Mouse (Mus musculus) limb, embryonic 10.5 days (tissue): ENCODE measurements at regions not wholly inside any gene's neighbourhood (a gene's known extent, or its start where the extent isn't known, plus 50 kb on each side); places are given as distances from the start of the nearest gene placed in this dataset.

Experiments
- DNase-seq: peaks from one replicate; pipeline ENCODE4 v3.0.0-alpha.2; 2017; ENCODE audit warnings: low spot score
- H3K27ac ChIP-seq: fragments of 300-500 bp; sonication (generic); 2 replicates; pipeline ENCODE4 v1.5.1; 2016; ENCODE audit warnings: mild to moderate bottlenecking
- H3K27me3 ChIP-seq: fragments of 300-500 bp; sonication (generic); 2 replicates; pipeline ENCODE4 v1.6.1; 2016; ENCODE audit warnings: low read depth, mild to moderate bottlenecking; ENCODE audit not compliant: poor library complexity, severe bottlenecking
- H3K36me3 ChIP-seq: fragments of 300-500 bp; sonication (generic); 2 replicates; pipeline ENCODE4 v1.6.1; 2016; ENCODE audit warnings: mild to moderate bottlenecking, moderate library complexity
- H3K4me1 ChIP-seq: fragments of 300-500 bp; sonication (generic); 2 replicates; pipeline ENCODE4 v1.6.1; 2016
- H3K4me3 ChIP-seq: fragments of 300-500 bp; sonication (generic); 2 replicates; pipeline ENCODE4 v1.5.1; 2016; ENCODE audit warnings: mild to moderate bottlenecking, moderate library complexity
- H3K9me3 ChIP-seq: fragments of 300-500 bp; sonication (generic); replicated peaks from 2 replicates; pipeline ENCODE4 v1.6.1; 2016; ENCODE audit warnings: mild to moderate bottlenecking
- WGBS: fragments of 180-500 bp; shearing (Covaris S2); methylation state at CpG from one replicate; pipeline ENCODE4 v1.1.7; 2016; 5-methylcytosine and 5-hydroxymethylcytosine counted together

- peak; percentile 1 for DNase-seq
- H3K4me3 ChIP-seq: no peak overlapping the region
- no peaks in the 10 kb centered on the region for H3K9me3 ChIP-seq
- H3K4me1 ChIP-seq: peaks cover 13% of the 10 kb centered on the region
- H3K27me3 ChIP-seq: no peaks in the 10 kb centered on the region
- WGBS: 93% methylated on average over 6 of the region's 6 CpGs
- no peaks in the 10 kb centered on the region for H3K36me3 ChIP-seq
- no peak overlapping the region for H3K27ac ChIP-seq
Measured at GRCm38 (mm10) chr5:64534947-64535346, 268.2 kb upstream of the Klf3 start.

- no peaks in the 10 kb centered on the region for H3K9me3 ChIP-seq
- no peak overlapping the region for H3K4me3 ChIP-seq
- H3K27ac ChIP-seq: no peak overlapping the region
- peak; percentile 15 for DNase-seq
- H3K36me3 ChIP-seq: no peaks in the 10 kb centered on the region
- 96% methylated on average over 4 of the region's 4 CpGs for WGBS
- H3K4me1 ChIP-seq: peaks cover 13% of the 10 kb centered on the region
- H3K27me3 ChIP-seq: no peaks in the 10 kb centered on the region
Measured at GRCm38 (mm10) chr5:64535546-64535945, 267.6 kb upstream of the Klf3 start.

- Histone ChIP-seq H3K27me3 (no peaks in the 10 kb centered on the region), H3K4me3 (no peak overlapping the region), H3K4me1 (peaks cover 13% of the 10 kb centered on the region), H3K36me3 (no peaks in the 10 kb centered on the region), H3K9me3 (no peaks in the 10 kb centered on the region), H3K27ac (no peak overlapping the region)
- DNase-seq: peak; percentile 32
- 57% methylated on average over 20 of the region's 20 CpGs for WGBS
Measured at GRCm38 (mm10) chr5:64536393-64537112, 266.6 kb upstream of the Klf3 start.

GRCm38 (mm10) chr5:64537113-64537780, 265.9 kb upstream of the Klf3 start:
- peak; percentile 23 for DNase-seq
- Histone ChIP-seq H3K27me3 (no peaks in the 10 kb centered on the region), H3K27ac (no peak overlapping the region), H3K4me1 (peaks cover 13% of the 10 kb centered on the region), H3K36me3 (no peaks in the 10 kb centered on the region), H3K4me3 (no peak overlapping the region), H3K9me3 (no peaks in the 10 kb centered on the region)
- 77% methylated on average over 10 of the region's 10 CpGs for WGBS

GRCm38 (mm10) chr5:64541765-64542164, 261.4 kb upstream of the Klf3 start:
- peak; percentile 12 for DNase-seq
- no peak overlapping the region for H3K27ac ChIP-seq
- H3K9me3 ChIP-seq: no peaks in the 10 kb centered on the region
- H3K27me3 ChIP-seq: no peaks in the 10 kb centered on the region
- H3K4me1 ChIP-seq: peaks cover 7% of the 10 kb centered on the region
- H3K4me3 ChIP-seq: no peak overlapping the region
- H3K36me3 ChIP-seq: no peaks in the 10 kb centered on the region

- H3K4me3 ChIP-seq: no peak overlapping the region
- DNase-seq: no peak
- no peaks in the 10 kb centered on the region for H3K9me3 ChIP-seq
- H3K27me3 ChIP-seq: no peaks in the 10 kb centered on the region
- H3K36me3 ChIP-seq: no peaks in the 10 kb centered on the region
- no peaks in the 10 kb centered on the region for H3K4me1 ChIP-seq
- 92% methylated on average over 7 of the region's 7 CpGs for WGBS
- no peak overlapping the region for H3K27ac ChIP-seq
Measured at GRCm38 (mm10) chr5:64555931-64556330, 247.3 kb upstream of the Klf3 start.

- Histone ChIP-seq H3K4me1 (no peaks in the 10 kb centered on the region), H3K9me3 (no peaks in the 10 kb centered on the region), H3K27me3 (no peaks in the 10 kb centered on the region), H3K4me3 (no peak overlapping the region), H3K36me3 (no peaks in the 10 kb centered on the region), H3K27ac (peak overlapping the region; percentile 33; the same call in 1 of the 2 replicates)
- peak; percentile 23 for DNase-seq
- WGBS: 89% methylated on average over 13 of the region's 13 CpGs
Measured at GRCm38 (mm10) chr5:64566451-64567390, 236.5 kb upstream of the Klf3 start.

- peak; percentile 25 for DNase-seq
- Histone ChIP-seq H3K27ac (no peak overlapping the region), H3K4me1 (no peaks in the 10 kb centered on the region), H3K36me3 (no peaks in the 10 kb centered on the region), H3K4me3 (no peak overlapping the region), H3K27me3 (no peaks in the 10 kb centered on the region), H3K9me3 (no peaks in the 10 kb centered on the region)
- 90% methylated on average over 5 of the region's 5 CpGs for WGBS
Measured at GRCm38 (mm10) chr5:64567813-64568212, 235.4 kb upstream of the Klf3 start.

- DNase-seq: no peak
- no peaks in the 10 kb centered on the region for H3K9me3 ChIP-seq
- H3K36me3 ChIP-seq: no peaks in the 10 kb centered on the region
- H3K27ac ChIP-seq: no peak overlapping the region
- H3K4me1 ChIP-seq: no peaks in the 10 kb centered on the region
- H3K4me3 ChIP-seq: no peak overlapping the region
- 93% methylated on average over 3 of the region's 3 CpGs for WGBS
- no peaks in the 10 kb centered on the region for H3K27me3 ChIP-seq
Measured at GRCm38 (mm10) chr5:64568294-64568693, 234.9 kb upstream of the Klf3 start.

- Histone ChIP-seq H3K9me3 (no peaks in the 10 kb centered on the region), H3K36me3 (no peaks in the 10 kb centered on the region), H3K27me3 (no peaks in the 10 kb centered on the region), H3K27ac (no peak overlapping the region), H3K4me1 (peaks cover 34% of the 10 kb centered on the region), H3K4me3 (no peak overlapping the region)
- 93% methylated on average over 10 of the region's 10 CpGs for WGBS
- no peak for DNase-seq
Measured at GRCm38 (mm10) chr5:64574386-64574785, 228.8 kb upstream of the Klf3 start.

GRCm38 (mm10) chr5:64575896-64576295, 227.3 kb upstream of the Klf3 start:
- DNase-seq: no peak
- Histone ChIP-seq H3K9me3 (no peaks in the 10 kb centered on the region), H3K27ac (no peak overlapping the region; the same call in 1 of the 2 replicates), H3K4me3 (no peak overlapping the region), H3K36me3 (no peaks in the 10 kb centered on the region), H3K27me3 (no peaks in the 10 kb centered on the region), H3K4me1 (peaks cover 47% of the 10 kb centered on the region)
- WGBS: 30% methylated on average over 6 of the region's 6 CpGs

GRCm38 (mm10) chr5:64576426-64577262, 226.5 kb upstream of the Klf3 start:
- H3K36me3 ChIP-seq: no peaks in the 10 kb centered on the region
- 89% methylated on average over 19 of the region's 19 CpGs for WGBS
- H3K9me3 ChIP-seq: no peaks in the 10 kb centered on the region
- no peaks in the 10 kb centered on the region for H3K27me3 ChIP-seq
- peaks cover 55% of the 10 kb centered on the region for H3K4me1 ChIP-seq
- H3K27ac ChIP-seq: 0 out of 2 replicates have a peak overlapping the region, but pooled peaks have one; percentile 10
- no peak for DNase-seq
- no peak overlapping the region for H3K4me3 ChIP-seq
